Mouse (Mus musculus) cerebellum, adult 2 months (tissue): ENCODE data around the gene Npvf.

Source experiments
- CTCF ChIP-seq: fragments of 200-500 bp; IDR thresholded peaks from 2 replicates; pipeline ENCODE4 v1.5.1; 2011; ENCODE audit warnings: low read depth, mild to moderate bottlenecking, control low read depth, low read length, moderate library complexity, borderline replicate concordance; ENCODE audit not compliant: insufficient read depth
- POLR2A ChIP-seq: fragments of 200-500 bp; IDR thresholded peaks from 2 replicates; pipeline ENCODE4 v1.6.1; 2011; ENCODE audit warnings: low read length, control low read depth, borderline replicate concordance; ENCODE audit not compliant: insufficient read depth

- TF ChIP-seq POLR2A (no peak), CTCF (no peak)
Observed at GRCm38 (mm10) chr6:50656426-50656825, 2.2 kb upstream of the Npvf start.
